Mouse (Mus musculus) myocyte (in vitro differentiated cells): ENCODE data around the gene Tctex1d4.

Experiments
- MYOG ChIP-seq, 3 experiments: IDR thresholded peaks; one replicate each; pipeline ENCODE4 v1.6.1; 2011; ENCODE audit warnings: control low read depth in 2 of 3, low read depth in 2 of 3, mild to moderate bottlenecking in 2 of 3; ENCODE audit not compliant: insufficient read length in 2 of 3, control insufficient read depth in 1 of 3, insufficient read depth in 1 of 3
- POLR2A ChIP-seq: IDR thresholded peaks from one replicate; pipeline ENCODE4 v1.6.1; 2011; ENCODE audit warnings: low read depth, mild to moderate bottlenecking, control low read depth, moderate library complexity; ENCODE audit not compliant: insufficient read length
- POLR2AphosphoS2 ChIP-seq: IDR thresholded peaks from one replicate; pipeline ENCODE4 v1.6.1; 2011; ENCODE audit warnings: low read depth, control low read depth; ENCODE audit not compliant: insufficient read length
- SRF ChIP-seq: IDR thresholded peaks from one replicate; pipeline ENCODE4 v1.6.1; 2011; ENCODE audit warnings: low read depth; ENCODE audit not compliant: control insufficient read depth, insufficient read length
- TCF12 ChIP-seq: IDR thresholded peaks from one replicate; pipeline ENCODE4 v1.6.1; 2011; ENCODE audit warnings: mild to moderate bottlenecking, control low read depth; ENCODE audit not compliant: poor library complexity, insufficient read depth, severe bottlenecking

GRCm38 (mm10) chr4:117148047-117148713 lies 21.6 kb downstream of the Tctex1d4 start:
- TF ChIP-seq POLR2A, result no peak
- TF ChIP-seq TCF12, result no peak
- peak in 1 of 3 experiments; percentile 3 for TF ChIP-seq MYOG (IDR thresholded peaks at IDR 0.05; ENCODE audit: control insufficient read depth in 1 of 3, insufficient read depth in 1 of 3, insufficient read length in 2 of 3, low read depth in 2 of 3)
- peak; percentile 87 for TF ChIP-seq POLR2AphosphoS2
- TF ChIP-seq SRF, result no peak
